Mouse (Mus musculus) CH12.LX (cell line): ENCODE results near the gene Ly6g6c.

Experiments
- CTCF ChIP-seq, 2 experiments: IDR thresholded peaks in 1 of 2; conservative IDR thresholded peaks in 1 of 2; 2 replicates each; pipeline ENCODE4 v1.5.1; 2011 to 2012; ENCODE audit warnings: low read depth in 2 of 2, low read length in 2 of 2, improper control_type of control experiment in 1 of 2, inconsistent platforms in 1 of 2, mild to moderate bottlenecking in 1 of 2, moderate library complexity in 1 of 2
- E2F4 ChIP-seq: IDR thresholded peaks from 2 replicates; pipeline ENCODE4 v1.6.1; 2011; ENCODE audit warnings: low read depth, low read length, improper control_type of control experiment; ENCODE audit not compliant: insufficient replicate concordance
- EP300 ChIP-seq: IDR thresholded peaks from 2 replicates; pipeline ENCODE4 v1.6.1; 2011; ENCODE audit warnings: low read length, improper control_type of control experiment
- GABPA ChIP-seq: IDR thresholded peaks from 2 replicates; pipeline ENCODE4 v1.6.1; 2012; ENCODE audit warnings: low read depth, low read length, improper control_type of control experiment, inconsistent platforms; ENCODE audit not compliant: insufficient replicate concordance
- HCFC1 ChIP-seq: IDR thresholded peaks from 2 replicates; pipeline ENCODE4 v1.6.1; 2012; ENCODE audit warnings: low read depth, mild to moderate bottlenecking, inconsistent platforms, low read length, improper control_type of control experiment
- JUND ChIP-seq: conservative IDR thresholded peaks from 2 replicates; pipeline ENCODE4 v1.6.1; 2011; ENCODE audit warnings: low read depth, low read length, improper control_type of control experiment
- MEF2A ChIP-seq: IDR thresholded peaks from 2 replicates; pipeline ENCODE4 v1.6.1; 2014; ENCODE audit warnings: low read depth, mild to moderate bottlenecking, inconsistent platforms, low read length, improper control_type of control experiment, borderline replicate concordance
- NELFE ChIP-seq: IDR thresholded peaks from 2 replicates; pipeline ENCODE4 v1.6.1; 2011; ENCODE audit warnings: low read depth, low read length, improper control_type of control experiment
- POLR2A ChIP-seq: IDR thresholded peaks from 2 replicates; pipeline ENCODE4 v1.6.1; 2011; ENCODE audit warnings: low read depth, mild to moderate bottlenecking, improper control_type of control experiment, low read length
- USF2 ChIP-seq: conservative IDR thresholded peaks from 2 replicates; pipeline ENCODE4 v1.6.1; 2011; ENCODE audit warnings: low read depth, low read length, improper control_type of control experiment
- ZNF384 ChIP-seq: IDR thresholded peaks from 2 replicates; pipeline ENCODE4 v1.6.1; 2012; ENCODE audit warnings: low read depth, low read length, improper control_type of control experiment, inconsistent platforms

DNA sequence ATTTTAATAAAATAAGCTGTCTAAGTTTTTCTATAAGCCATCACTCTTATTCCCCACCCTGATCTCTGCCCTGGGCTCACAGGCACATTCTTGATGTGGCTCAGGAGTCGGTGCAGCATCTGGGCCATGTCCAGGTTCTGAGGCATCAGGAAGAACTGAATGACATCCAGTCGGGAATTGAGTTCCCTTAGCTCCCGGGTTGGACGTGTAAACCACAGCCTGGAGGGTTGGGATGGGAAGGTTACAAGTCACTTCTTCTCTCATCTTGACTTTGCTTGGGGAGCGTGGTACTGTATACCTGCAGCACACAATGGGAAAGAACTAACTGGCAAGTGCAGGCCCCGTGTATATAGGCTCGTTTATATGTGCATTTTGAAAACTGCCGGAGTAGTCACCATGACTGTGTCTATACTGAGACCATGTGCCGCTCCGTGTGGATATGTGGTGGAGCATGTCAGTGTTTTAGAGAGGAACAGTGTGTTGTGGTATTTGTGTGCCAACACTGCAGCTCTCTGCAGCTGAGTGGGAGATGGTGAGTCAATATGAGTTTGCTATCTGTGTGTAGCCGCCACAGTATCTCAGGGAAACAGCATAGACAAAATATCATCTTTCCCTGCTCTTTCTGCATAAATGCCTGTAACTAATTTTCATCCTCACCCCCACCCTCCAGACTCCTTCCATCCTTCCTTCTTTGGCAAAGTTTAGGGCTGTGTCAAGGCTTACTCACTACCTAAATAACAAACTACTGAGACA is 25.9 kb upstream of the Ly6g6c start:
- no peak for TF ChIP-seq POLR2A
- TF ChIP-seq NELFE = no peak
- TF ChIP-seq E2F4 = no peak
- no peak for TF ChIP-seq CTCF (conservative IDR thresholded peaks at IDR 0.05 in 1 of 2, IDR thresholded peaks at IDR 0.05 in 1 of 2; ENCODE audit: low read depth in 2 of 2, low read length in 2 of 2)
- TF ChIP-seq EP300 = no peak
- TF ChIP-seq HCFC1 = no peak
- no peak for TF ChIP-seq MEF2A
- no peak for TF ChIP-seq JUND
- TF ChIP-seq ZNF384 = no peak
- no peak for TF ChIP-seq USF2
- no peak for TF ChIP-seq GABPA
